Mouse (Mus musculus) olfactory bulb, adult 2 months (tissue): ENCODE measurements around the gene Id3.

Experiments used
- CTCF ChIP-seq: fragments of 200-500 bp; IDR thresholded peaks from 2 replicates; pipeline ENCODE4 v1.5.1; 2012; ENCODE audit warnings: low read depth, mild to moderate bottlenecking, low read length, moderate library complexity; ENCODE audit not compliant: insufficient read depth
- POLR2A ChIP-seq: fragments of 200-500 bp; IDR thresholded peaks from 2 replicates; pipeline ENCODE4 v1.6.1; 2012; ENCODE audit warnings: mild to moderate bottlenecking, low read depth, low read length, moderate library complexity; ENCODE audit not compliant: insufficient read depth

- TF ChIP-seq POLR2A: no peak
- no peak for TF ChIP-seq CTCF
These were observed 19.5 kb upstream of the Id3 start for GRCm38 (mm10) chr4:136123792-136124161.
